Mouse (Mus musculus) midbrain, embryonic 14.5 days (tissue): ENCODE measurements around the gene 1700001J03Rik. TPM values are rescaled to one million over a fixed set of nuclear protein-coding genes. Genes with fewer than 3 reads are reported as not detected.
A peak's percentile ranks its signal among the peaks of the same experiment; 100 is the strongest.
"Not testable (repeated sequence)": the region's sequence is repeated elsewhere in the genome, so short reads cannot be mapped to it uniquely, and the experiment has no call there.

Source experiments
- ATAC-seq: fragments of 200-750 bp; cut with Nextera tagmentation; 2 replicates; pipeline ENCODE4 v1.8.0; 2017; ENCODE audit warnings: moderate number of reproducible peaks, moderate library complexity; ENCODE audit not compliant: low FRiP score, low TSS enrichment
- DNase-seq: peaks from one replicate; pipeline ENCODE4 v3.0.0-alpha.2; 2015
- H3K27ac ChIP-seq: fragments of 300-500 bp; sonication (generic); replicated peaks from 2 replicates; pipeline ENCODE4 v1.5.1; 2014; ENCODE audit warnings: mild to moderate bottlenecking, low read depth, low read length, moderate library complexity
- H3K27me3 ChIP-seq: fragments of 300-500 bp; sonication (generic); 2 replicates; pipeline ENCODE4 v1.6.1; 2014; ENCODE audit warnings: low read length, control low read depth, mixed read lengths; ENCODE audit not compliant: control insufficient read depth, insufficient read depth
- H3K36me3 ChIP-seq: fragments of 300-500 bp; sonication (generic); 2 replicates; pipeline ENCODE4 v1.6.1; 2014; ENCODE audit warnings: low read length, control low read depth; ENCODE audit not compliant: control insufficient read depth, insufficient read depth
- H3K4me1 ChIP-seq: fragments of 300-500 bp; sonication (generic); 2 replicates; pipeline ENCODE4 v1.6.1; 2014; ENCODE audit warnings: mild to moderate bottlenecking, antibody characterized with exemption, low read length, control low read depth; ENCODE audit not compliant: control insufficient read depth, insufficient read depth
- H3K4me2 ChIP-seq: fragments of 300-500 bp; sonication (generic); 2 replicates; pipeline ENCODE4 v1.6.1; 2014; ENCODE audit warnings: mild to moderate bottlenecking, low read length, moderate library complexity
- H3K4me3 ChIP-seq: fragments of 300-500 bp; sonication (generic); replicated peaks from 2 replicates; pipeline ENCODE4 v1.5.1; 2014; ENCODE audit warnings: low read depth, low read length
- H3K9ac ChIP-seq: fragments of 300-500 bp; sonication (generic); replicated peaks from 2 replicates; pipeline ENCODE4 v1.6.1; 2014; ENCODE audit warnings: mild to moderate bottlenecking, low read length, moderate library complexity
- H3K9me3 ChIP-seq: fragments of 300-500 bp; sonication (generic); 2 replicates; pipeline ENCODE4 v1.6.1; 2016; ENCODE audit warnings: low read length, control low read depth, mixed read lengths; ENCODE audit not compliant: control insufficient read depth
- WGBS: fragments of 180-500 bp; shearing (Covaris S2); extraction: QIAGEN DNeasy Blood & Tissue Kit; methylation state at CpG from one replicate; pipeline ENCODE4 v1.1.7; 2014; 5-methylcytosine and 5-hydroxymethylcytosine counted together
- polyA plus RNA-seq: library from polyadenylated mRNA; unstranded; fragments of >200 nt; fragmentation: Nextera tagmentation; extraction: Ambion mirVana; gene quantifications from 2 replicates; pipeline ENCODE4 v1.2.1, GENCODE M21; 2014

Gene 1700001J03Rik
- polyA plus RNA-seq, 1 experiment from 2014 or later = not detected

- WGBS = 91% methylated on average over 4 of the region's 4 CpGs
- not testable (repeated sequence) for H3K9me3 ChIP-seq, H3K27me3 ChIP-seq, H3K4me1 ChIP-seq, H3K9ac ChIP-seq, H3K4me3 ChIP-seq, H3K27ac ChIP-seq, ATAC-seq, DNase-seq, H3K4me2 ChIP-seq, H3K36me3 ChIP-seq
These were observed 26.8 kb downstream of the 1700001J03Rik start for GRCm38 (mm10) chr5:146158326-146158725.

- H3K36me3 ChIP-seq = no peaks in the 10 kb centered on the region
- H3K9ac ChIP-seq = no peak overlapping the region
- no peak for ATAC-seq
- no peak overlapping the region for H3K4me3 ChIP-seq
- WGBS = 73% methylated on average over 3 of the region's 3 CpGs
- DNase-seq = no peak
- no peak overlapping the region for H3K27ac ChIP-seq
- no peaks in the 10 kb centered on the region for H3K27me3 ChIP-seq
- H3K9me3 ChIP-seq = peaks cover 6% of the 10 kb centered on the region; the same call in 1 of the 2 replicates
- no peaks in the 10 kb centered on the region for H3K4me1 ChIP-seq
- no peak overlapping the region for H3K4me2 ChIP-seq
These were observed 34.6 kb downstream of the 1700001J03Rik start for GRCm38 (mm10) chr5:146150454-146150853.

DNA sequence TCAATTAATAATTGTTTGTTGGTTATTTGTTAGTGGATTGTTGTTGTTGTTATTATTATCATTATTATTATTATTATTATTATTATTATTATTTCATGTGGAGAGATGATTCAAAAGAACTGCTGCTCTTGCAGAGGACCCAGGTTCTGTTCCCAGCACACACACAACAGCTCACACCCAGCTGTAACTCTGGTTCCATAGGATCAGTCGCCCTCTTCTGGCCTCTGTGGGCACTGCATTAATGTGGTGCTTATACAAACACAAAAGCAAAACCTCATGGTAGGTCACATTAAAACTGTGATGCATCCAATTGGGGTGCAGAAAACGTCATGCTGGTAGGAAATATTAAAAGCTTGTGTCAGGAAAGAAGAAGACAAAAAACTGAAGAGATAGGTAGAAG is 37.2 kb downstream of the 1700001J03Rik start:
- Histone ChIP-seq H3K4me2 (no peak overlapping the region), H3K4me1 (no peaks in the 10 kb centered on the region), H3K27me3 (no peaks in the 10 kb centered on the region), H3K27ac (no peak overlapping the region), H3K9ac (no peak overlapping the region), H3K36me3 (no peaks in the 10 kb centered on the region), H3K9me3 (peaks cover 6% of the 10 kb centered on the region; the same call in 1 of the 2 replicates), H3K4me3 (no peak overlapping the region)
- peak; percentile 58 for DNase-seq
- no peak for ATAC-seq
- WGBS = 43% methylated on average over 2 of the region's 2 CpGs

Other genes starting within 250 kb of the 1700001J03Rik start
- not detected in 2 replicates for gene Cyp3a25, start 175.7 kb downstream of the 1700001J03Rik start, polyA plus RNA-seq
- not detected in 2 replicates for gene Cyp3a59, start 106.0 kb downstream of the 1700001J03Rik start, polyA plus RNA-seq
- gene Gm5565, start 24.8 kb downstream of the 1700001J03Rik start, polyA plus RNA-seq = not detected in 2 replicates
- gene Gm6309, start 14.6 kb downstream of the 1700001J03Rik start, polyA plus RNA-seq = not detected in 2 replicates
- 18.8 and 24.4 TPM in 2 replicates for gene Rnf6, start 36.3 kb upstream of the 1700001J03Rik start, polyA plus RNA-seq
- 28.5 and 29.8 TPM in 2 replicates for gene Cdk8, start 45.9 kb upstream of the 1700001J03Rik start, polyA plus RNA-seq
- 9.3 and 10.0 TPM in 2 replicates for gene Wasf3, start 199.7 kb upstream of the 1700001J03Rik start, polyA plus RNA-seq